Mouse (Mus musculus) limb, embryonic 13.5 days (tissue): Measurements from ENCODE around the gene Tmem115. TPM values are rescaled to one million over a fixed set of nuclear protein-coding genes. Genes with fewer than 3 reads are reported as not detected.

Experiments used
- ATAC-seq: fragments of 200-750 bp; cut with Nextera tagmentation; 2 replicates; pipeline ENCODE4 v1.8.0; 2017; ENCODE audit warnings: low read depth, moderate number of reproducible peaks, moderate TSS enrichment; ENCODE audit not compliant: low FRiP score
- H3K27ac ChIP-seq: fragments of 300-500 bp; sonication (generic); 2 replicates; pipeline ENCODE4 v1.5.1; 2015; ENCODE audit warnings: inconsistent platforms, mild to moderate bottlenecking, moderate library complexity
- H3K27me3 ChIP-seq: fragments of 300-500 bp; sonication (generic); 2 replicates; pipeline ENCODE4 v1.6.1; 2015; ENCODE audit warnings: mild to moderate bottlenecking, inconsistent platforms
- H3K36me3 ChIP-seq: fragments of 300-500 bp; sonication (generic); 2 replicates; pipeline ENCODE4 v1.6.1; 2015; ENCODE audit warnings: inconsistent platforms, mild to moderate bottlenecking, moderate library complexity
- H3K4me1 ChIP-seq: fragments of 300-500 bp; sonication (generic); 2 replicates; pipeline ENCODE4 v1.6.1; 2015; ENCODE audit warnings: inconsistent platforms
- H3K4me2 ChIP-seq: fragments of 300-500 bp; sonication (generic); replicated peaks from 2 replicates; pipeline ENCODE4 v1.6.1; 2015; ENCODE audit warnings: inconsistent platforms, mild to moderate bottlenecking, moderate library complexity
- H3K4me3 ChIP-seq: fragments of 300-500 bp; sonication (generic); 2 replicates; pipeline ENCODE4 v1.5.1; 2015; ENCODE audit warnings: moderate library complexity, mild to moderate bottlenecking, inconsistent platforms
- H3K9ac ChIP-seq: fragments of 300-500 bp; sonication (generic); 2 replicates; pipeline ENCODE4 v1.6.1; 2015; ENCODE audit warnings: mild to moderate bottlenecking, inconsistent platforms
- H3K9me3 ChIP-seq: fragments of 300-500 bp; sonication (generic); 2 replicates; pipeline ENCODE4 v1.6.1; 2016; ENCODE audit warnings: inconsistent platforms
- WGBS: fragments of 180-500 bp; shearing (Covaris S2); methylation state at CpG from one replicate; pipeline ENCODE4 v1.1.7; 2015; 5-methylcytosine and 5-hydroxymethylcytosine counted together
- polyA plus RNA-seq: library from polyadenylated mRNA; unstranded; fragments of >200 nt; fragmentation: Nextera tagmentation; extraction: Ambion mirVana; gene quantifications from 2 replicates; pipeline ENCODE4 v1.2.1, GENCODE M21; 2015

The Tmem115 gene
- polyA plus RNA-seq, 1 experiment from 2014 or later: 47.8 TPM

DNA sequence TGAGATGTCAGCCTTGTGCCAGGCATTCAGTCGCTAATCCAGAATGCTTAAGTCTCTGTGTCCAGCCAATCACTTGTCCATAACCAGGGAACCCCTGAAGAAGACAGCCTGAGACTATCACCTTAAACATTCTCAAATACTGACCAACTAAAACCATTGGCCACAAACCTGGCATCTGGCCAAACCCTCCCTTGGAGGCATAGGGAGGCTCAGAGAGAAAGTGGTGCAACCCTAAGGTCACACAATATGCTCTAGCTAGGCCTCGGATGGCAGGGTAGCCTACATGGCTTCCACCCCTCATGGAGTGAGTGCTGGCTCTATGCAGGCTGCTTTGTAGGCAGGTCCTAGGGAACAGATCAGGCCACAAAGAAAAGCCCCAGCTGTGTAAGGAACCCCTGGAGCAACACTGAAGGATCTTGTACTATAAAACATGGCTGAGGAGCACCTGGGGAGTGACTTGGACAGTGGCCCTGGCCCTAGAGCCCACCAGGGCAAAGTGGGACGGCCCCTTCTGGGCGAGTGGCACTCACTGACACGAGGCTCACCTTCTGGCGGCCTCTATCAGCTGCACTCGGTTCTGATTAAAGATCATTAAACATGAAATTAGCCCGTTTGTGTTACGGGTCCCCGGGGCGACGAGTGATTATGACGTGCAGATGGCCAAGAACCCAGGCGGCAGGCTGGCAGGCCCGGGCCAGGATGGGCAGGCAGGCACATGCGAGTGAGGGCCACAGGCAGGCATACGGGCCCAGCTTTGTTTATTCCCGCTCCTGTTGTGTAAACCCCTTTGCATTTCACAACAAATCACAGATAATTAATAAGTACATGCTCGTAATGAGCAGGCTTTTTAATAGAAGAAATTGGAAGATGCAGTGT is 28.8 kb upstream of the Tmem115 start:
- ATAC-seq: no peak
- Histone ChIP-seq H3K27me3 (peaks cover 67% of the 10 kb centered on the region), H3K9ac (no peak overlapping the region), H3K4me1 (peaks cover 26% of the 10 kb centered on the region), H3K27ac (no peak overlapping the region), H3K4me2 (no peak overlapping the region), H3K4me3 (no peak overlapping the region), H3K9me3 (no peaks in the 10 kb centered on the region), H3K36me3 (no peaks in the 10 kb centered on the region)
- WGBS: 45% methylated on average over 19 of the region's 19 CpGs

DNA sequence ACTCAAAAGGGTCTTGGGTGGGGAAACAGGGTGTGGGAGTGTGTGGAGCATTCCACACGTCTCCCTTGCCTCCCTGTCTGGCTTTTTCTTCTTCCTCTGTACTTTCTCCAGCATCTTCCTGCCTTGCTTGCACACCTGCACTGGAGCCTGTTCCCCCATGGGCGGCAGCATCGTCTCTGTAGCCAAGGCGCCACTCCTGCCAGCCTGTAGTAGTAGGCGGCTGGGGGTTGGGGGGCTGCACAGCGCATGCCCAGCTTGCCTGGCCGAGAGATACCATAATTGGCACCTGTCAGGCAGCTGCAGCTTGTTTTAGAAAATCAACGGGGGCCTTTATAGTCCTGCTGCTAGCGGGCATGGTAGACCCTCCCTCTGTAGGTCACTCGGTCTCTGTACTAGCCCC is 25.5 kb upstream of the Tmem115 start:
- Histone ChIP-seq H3K4me2 (no peak overlapping the region; the same call in 1 of the 2 replicates), H3K36me3 (no peaks in the 10 kb centered on the region), H3K9me3 (no peaks in the 10 kb centered on the region), H3K27ac (no peak overlapping the region), H3K4me3 (no peak overlapping the region), H3K27me3 (peaks cover 67% of the 10 kb centered on the region), H3K9ac (no peak overlapping the region), H3K4me1 (peaks cover 29% of the 10 kb centered on the region)
- WGBS: 36% methylated on average over 10 of the region's 10 CpGs
- no peak for ATAC-seq

GRCm38 (mm10) chr9:107510384-107511100 is 23.2 kb upstream of the Tmem115 start:
- no peak for ATAC-seq
- Histone ChIP-seq H3K27me3 (peaks cover 63% of the 10 kb centered on the region), H3K36me3 (no peaks in the 10 kb centered on the region), H3K4me2 (no peak overlapping the region), H3K9ac (no peak overlapping the region), H3K9me3 (no peaks in the 10 kb centered on the region), H3K27ac (no peak overlapping the region), H3K4me1 (peaks cover 21% of the 10 kb centered on the region), H3K4me3 (no peak overlapping the region)
- WGBS: 77% methylated on average over 14 of the region's 14 CpGs

DNA sequence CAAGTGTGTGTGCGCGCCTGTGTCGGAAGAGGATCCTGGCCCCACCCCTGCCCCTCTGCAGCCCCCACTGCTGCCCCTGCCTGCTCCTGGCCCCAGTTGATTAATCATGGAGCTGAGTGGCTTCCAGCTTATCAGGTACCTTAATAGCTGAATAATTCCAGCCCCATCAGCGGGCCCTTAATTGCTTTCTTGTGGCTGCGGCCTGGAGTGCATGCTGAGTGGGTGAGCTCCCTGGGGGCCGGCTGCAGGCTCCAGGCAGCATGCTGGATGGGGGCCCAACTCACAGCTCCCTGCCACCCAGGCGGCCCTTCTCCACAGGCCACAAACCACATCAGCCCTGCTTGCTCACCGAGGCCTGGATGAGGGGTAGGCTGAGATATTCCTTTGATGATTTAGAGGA is 22.3 kb upstream of the Tmem115 start:
- H3K27me3 ChIP-seq: peaks cover 54% of the 10 kb centered on the region
- peaks cover 21% of the 10 kb centered on the region for H3K4me1 ChIP-seq
- 48% methylated on average over 8 of the region's 8 CpGs for WGBS
- no peak overlapping the region for H3K4me2 ChIP-seq
- no peaks in the 10 kb centered on the region for H3K36me3 ChIP-seq
- ATAC-seq: no peak
- H3K9me3 ChIP-seq: no peaks in the 10 kb centered on the region
- no peak overlapping the region for H3K27ac ChIP-seq
- no peak overlapping the region for H3K9ac ChIP-seq
- no peak overlapping the region for H3K4me3 ChIP-seq

GRCm38 (mm10) chr9:107512326-107512725 is 21.4 kb upstream of the Tmem115 start:
- WGBS: 83% methylated on average over 16 of the region's 16 CpGs

DNA sequence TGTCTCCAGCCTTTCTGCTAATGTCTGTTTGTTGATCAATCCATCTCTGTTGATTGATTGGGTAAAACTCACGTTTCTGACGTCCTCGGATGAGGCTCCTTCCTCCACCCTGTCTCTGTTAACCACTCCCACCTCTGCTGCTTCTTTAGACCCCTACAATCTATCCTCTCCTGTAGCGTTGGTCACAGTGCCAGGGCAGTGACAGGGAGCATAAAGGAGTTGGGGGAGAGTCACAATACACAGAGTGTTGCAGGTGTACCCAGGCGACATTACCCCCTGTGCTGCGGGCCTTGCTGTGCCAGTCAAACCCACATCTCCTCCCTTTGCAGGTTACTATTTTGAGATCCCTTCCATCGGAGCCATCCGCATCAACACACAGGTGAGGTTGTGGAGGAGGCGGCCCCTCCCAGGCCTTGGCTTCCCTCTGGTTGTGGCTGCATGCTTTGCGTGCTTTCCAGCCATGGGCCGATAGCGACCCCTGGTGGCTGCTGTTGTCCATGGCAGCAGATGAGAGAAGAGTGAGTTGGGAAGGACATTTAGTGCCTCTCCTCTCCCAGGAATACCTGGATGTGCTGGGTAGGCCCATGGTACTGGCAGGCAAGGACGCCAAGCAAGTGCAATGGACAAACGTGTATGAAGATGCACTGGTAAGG is 19.3 kb upstream of the Tmem115 start:
- Histone ChIP-seq H3K4me1 (0 out of 2 replicates have a peak, but pooled peaks cover 4% of the 10 kb centered on the region), H3K9me3 (no peaks in the 10 kb centered on the region), H3K27me3 (peaks cover 38% of the 10 kb centered on the region), H3K4me3 (no peak overlapping the region), H3K9ac (no peak overlapping the region), H3K27ac (no peak overlapping the region), H3K4me2 (no peak overlapping the region), H3K36me3 (no peaks in the 10 kb centered on the region)
- peak; percentile 48; the same call in 1 of the 2 replicates for ATAC-seq
- 22% methylated on average over 14 of the region's 14 CpGs for WGBS

More at GRCm38 (mm10) chr9:107512326-107512725, 21.4 kb upstream of the Tmem115 start:
- H3K9ac ChIP-seq: no peak overlapping the region
- H3K4me3 ChIP-seq: no peak overlapping the region
- H3K27me3 ChIP-seq: peaks cover 45% of the 10 kb centered on the region
- no peak overlapping the region for H3K27ac ChIP-seq
- no peak for ATAC-seq
- H3K36me3 ChIP-seq: no peaks in the 10 kb centered on the region
- no peak overlapping the region for H3K4me2 ChIP-seq
- peaks cover 21% of the 10 kb centered on the region for H3K4me1 ChIP-seq
- H3K9me3 ChIP-seq: no peaks in the 10 kb centered on the region

GRCm38 (mm10) chr9:107520331-107520730 is 13.4 kb upstream of the Tmem115 start:
- Histone ChIP-seq H3K4me1 (peaks cover 27% of the 10 kb centered on the region), H3K36me3 (no peaks in the 10 kb centered on the region), H3K4me3 (no peak overlapping the region), H3K9me3 (no peaks in the 10 kb centered on the region), H3K27me3 (peaks cover 36% of the 10 kb centered on the region), H3K4me2 (no peak overlapping the region), H3K9ac (no peak overlapping the region), H3K27ac (no peak overlapping the region)
- ATAC-seq: no peak
- WGBS: 61% methylated on average over 6 of the region's 6 CpGs

DNA sequence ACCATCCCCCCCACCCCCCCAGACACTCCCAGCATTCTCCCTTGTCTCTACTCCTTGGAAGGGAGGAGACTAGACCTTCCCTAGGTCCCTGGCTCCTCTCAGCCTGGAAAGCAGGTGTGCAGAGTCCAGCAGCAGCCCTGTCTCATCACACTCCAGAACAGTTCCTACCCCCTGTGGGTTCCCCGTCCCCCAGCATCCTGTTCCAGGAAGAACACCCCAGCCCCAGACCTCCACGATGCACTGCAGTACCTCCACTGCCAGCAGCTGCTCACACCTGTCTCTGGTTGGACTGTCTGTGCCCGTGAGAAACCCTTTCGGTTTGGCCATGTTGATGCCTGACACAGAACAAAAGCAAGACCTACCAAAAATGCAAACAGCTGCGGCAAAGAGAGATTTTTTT is 12.6 kb upstream of the Tmem115 start:
- no peak for ATAC-seq

GRCm38 (mm10) chr9:107521711-107522399 is 11.9 kb upstream of the Tmem115 start:
- Histone ChIP-seq H3K9ac (peak overlapping the region; percentile 39), H3K4me3 (peak overlapping the region; percentile 17), H3K9me3 (no peaks in the 10 kb centered on the region), H3K4me2 (peak overlapping the region; percentile 52), H3K36me3 (no peaks in the 10 kb centered on the region), H3K27me3 (peaks cover 51% of the 10 kb centered on the region), H3K4me1 (peaks cover 35% of the 10 kb centered on the region), H3K27ac (no peak overlapping the region)
- peak; percentile 38 for ATAC-seq
- 18% methylated on average over 25 of the region's 25 CpGs for WGBS

More for the DNA sequence above, 12.6 kb upstream of the Tmem115 start:
- Histone ChIP-seq H3K4me1 (peaks cover 28% of the 10 kb centered on the region), H3K9ac (0 out of 2 replicates have a peak overlapping the region, but pooled peaks have one; percentile 39), H3K36me3 (no peaks in the 10 kb centered on the region), H3K4me2 (peak overlapping the region; percentile 52; the same call in 1 of the 2 replicates), H3K9me3 (no peaks in the 10 kb centered on the region), H3K27me3 (peaks cover 44% of the 10 kb centered on the region), H3K27ac (no peak overlapping the region), H3K4me3 (no peak overlapping the region)
- WGBS: 39% methylated on average over 5 of the region's 5 CpGs

GRCm38 (mm10) chr9:107522400-107522711 is 11.4 kb upstream of the Tmem115 start:
- WGBS: 51% methylated on average over 2 of the region's 2 CpGs
- H3K27me3 ChIP-seq: peaks cover 56% of the 10 kb centered on the region
- peaks cover 39% of the 10 kb centered on the region for H3K4me1 ChIP-seq
- H3K4me2 ChIP-seq: peak overlapping the region; percentile 52
- H3K27ac ChIP-seq: no peak overlapping the region
- H3K9ac ChIP-seq: peak overlapping the region; percentile 39; the same call in 1 of the 2 replicates
- no peaks in the 10 kb centered on the region for H3K9me3 ChIP-seq
- no peaks in the 10 kb centered on the region for H3K36me3 ChIP-seq
- ATAC-seq: peak; percentile 4; the same call in 1 of the 2 replicates
- 0 out of 2 replicates have a peak overlapping the region, but pooled peaks have one; percentile 17 for H3K4me3 ChIP-seq

DNA sequence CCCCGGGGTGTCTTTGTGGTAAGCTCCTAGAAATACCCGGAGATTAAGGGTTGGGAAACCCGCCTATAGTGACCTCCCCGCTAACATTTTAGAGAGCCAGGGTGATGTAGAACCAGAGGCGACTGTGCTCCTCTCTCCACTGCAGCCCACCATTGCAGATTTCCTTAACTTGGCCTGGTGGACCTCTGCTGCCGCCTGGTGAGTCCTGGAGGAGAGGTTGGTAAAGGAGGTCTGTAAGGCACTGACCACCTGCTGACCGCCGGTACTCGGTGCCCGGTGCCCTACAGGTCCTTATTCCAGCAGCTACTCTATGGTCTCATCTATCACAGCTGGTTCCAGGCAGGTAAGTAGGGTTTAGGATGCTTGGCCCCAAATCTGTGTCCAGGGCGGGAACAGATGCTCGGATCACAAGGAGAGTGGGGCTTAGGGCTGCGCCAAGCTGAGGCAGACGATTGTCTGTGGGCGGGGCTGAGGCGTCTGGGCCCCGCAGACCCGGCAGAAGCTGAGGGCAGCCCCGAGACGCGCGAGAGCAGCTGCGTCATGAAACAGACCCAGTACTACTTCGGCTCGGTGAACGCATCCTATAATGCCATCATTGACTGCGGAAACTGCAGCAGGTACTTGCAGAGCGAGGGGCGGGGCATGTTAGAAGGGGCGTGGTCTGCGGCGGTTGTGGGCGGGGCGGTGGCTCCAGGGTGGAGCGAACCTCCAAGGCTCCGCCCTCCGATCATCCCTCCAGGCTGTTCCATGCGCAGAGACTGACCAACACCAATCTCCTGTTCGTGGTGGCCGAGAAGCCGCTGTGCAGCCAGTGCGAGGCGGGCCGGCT is 7.3 kb upstream of the Tmem115 start:
- Histone ChIP-seq H3K27me3 (peaks cover 64% of the 10 kb centered on the region), H3K9ac (peak overlapping the region; percentile 35; the same call in 1 of the 2 replicates), H3K4me3 (peak overlapping the region; percentile 39), H3K9me3 (no peaks in the 10 kb centered on the region), H3K4me2 (peak overlapping the region; percentile 66), H3K36me3 (no peaks in the 10 kb centered on the region), H3K4me1 (peaks cover 28% of the 10 kb centered on the region), H3K27ac (no peak overlapping the region)
- 5% methylated on average over 44 of the region's 44 CpGs for WGBS
- ATAC-seq: peak; percentile 62; the same call in 1 of the 2 replicates
